Comparison of ENCODE assay signal across 7 mouse cellular contexts in the genomic region with DNA sequence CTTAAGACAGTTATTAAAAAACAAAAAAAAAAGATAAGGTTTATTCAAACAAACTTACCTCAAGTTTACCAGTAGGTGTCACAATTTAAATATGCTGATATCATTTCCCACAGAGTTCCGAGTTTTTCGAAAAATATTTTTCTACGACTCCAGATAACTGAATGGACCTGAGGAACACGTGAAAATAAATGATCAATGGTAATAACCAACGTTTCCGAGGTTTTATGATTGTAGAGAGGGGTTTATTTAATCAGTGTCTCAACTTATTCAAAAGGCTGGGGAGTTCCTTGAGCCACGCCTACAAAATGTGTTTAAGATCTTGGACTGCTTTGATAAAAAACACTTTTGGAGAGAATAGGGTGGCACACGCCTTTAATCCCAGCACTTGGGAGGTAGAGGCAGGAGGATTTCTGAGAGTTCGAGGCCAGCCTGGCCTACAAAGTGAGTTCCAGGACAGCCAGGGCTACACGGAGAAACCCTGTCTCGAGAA. TPM values are rescaled to one million over a fixed set of nuclear protein-coding genes. Genes with fewer than 3 reads are reported as not detected.
A peak's percentile ranks its signal among the peaks of the same experiment; 100 is the strongest.
DNase-seq lines count a peak whose midpoint lies in the region; ATAC-seq lines count a peak whose summit lies in the region.

No protein-coding gene starts in this region.

- no peak overlapping the region for H3K27ac ChIP-seq in hindbrain, embryonic 12.5 days
- no peak overlapping the region for H3K27ac ChIP-seq in liver, embryonic 16.5 days (ENCODE audit: low read length)
- H3K27ac ChIP-seq in stomach, embryonic 14.5 days (ENCODE audit: low read length): no peak overlapping the region

- H3K9ac ChIP-seq in hindbrain, embryonic 12.5 days: no peak overlapping the region
- H3K9ac ChIP-seq in liver, embryonic 16.5 days (ENCODE audit: low read depth, low read length): no peak overlapping the region
- no peak overlapping the region for H3K9ac ChIP-seq in stomach, embryonic 14.5 days (replicated peaks; ENCODE audit: low read depth, low read length)

- H3K9me3 ChIP-seq in hindbrain, embryonic 12.5 days (replicated peaks): no peaks in the 10 kb centered on the region
- no peaks in the 10 kb centered on the region for H3K9me3 ChIP-seq in liver, embryonic 16.5 days (replicated peaks; ENCODE audit: control insufficient read depth, low read length)
- H3K9me3 ChIP-seq in stomach, embryonic 14.5 days (ENCODE audit: control insufficient read depth, low read depth, low read length): no peaks in the 10 kb centered on the region

- H3K36me3 ChIP-seq in hindbrain, embryonic 12.5 days: no peaks in the 10 kb centered on the region
- no peaks in the 10 kb centered on the region for H3K36me3 ChIP-seq in liver, embryonic 16.5 days (ENCODE audit: control insufficient read depth, insufficient read depth)
- H3K36me3 ChIP-seq in stomach, embryonic 14.5 days (ENCODE audit: control insufficient read depth, insufficient read depth, low read length): no peaks in the 10 kb centered on the region

- ATAC-seq in hindbrain, embryonic 12.5 days (ENCODE audit: low FRiP score): no peak
- no peak for ATAC-seq in liver, embryonic 16.5 days (ENCODE audit: low read depth)
- ATAC-seq in stomach, embryonic 14.5 days (ENCODE audit: insufficient number of reproducible peaks, insufficient read depth, low FRiP score, low read depth): no peak

- WGBS in hindbrain, embryonic 12.5 days: 49% methylated on average over 11 of the region's 11 CpGs
- 9% methylated on average over 11 of the region's 11 CpGs for WGBS in liver, embryonic 16.5 days (ENCODE audit: insufficient replicate concordance)
- WGBS in stomach, embryonic 14.5 days: 35% methylated on average over 11 of the region's 11 CpGs

- H3K4me3 ChIP-seq in hindbrain, embryonic 12.5 days: peak overlapping the region; percentile 59; the same call in 1 of the 2 replicates
- H3K4me3 ChIP-seq in liver, embryonic 16.5 days (ENCODE audit: low read depth, low read length): peak overlapping the region; percentile 80
- peak overlapping the region; percentile 60 for H3K4me3 ChIP-seq in stomach, embryonic 14.5 days (ENCODE audit: low read depth, low read length)

- peak overlapping the region; percentile 58; the same call in 1 of the 2 replicates for H3K4me2 ChIP-seq in hindbrain, embryonic 12.5 days (replicated peaks)
- H3K4me2 ChIP-seq in liver, embryonic 16.5 days (ENCODE audit: low read depth, low read length): peak overlapping the region; percentile 63
- H3K4me2 ChIP-seq in stomach, embryonic 14.5 days (replicated peaks; ENCODE audit: low read depth, low read length): peak overlapping the region; percentile 52

- peak; percentile 89 for DNase-seq in 416B (ENCODE audit: low read depth)
- DNase-seq in CD4-positive, CD25-positive, alpha-beta regulatory T cell, adult 2 months (ENCODE audit: low read depth, low spot score): peak; percentile 67
- peak; percentile 19 to 46 for DNase-seq in cerebellum, postnatal 25 days
- DNase-seq in layer of hippocampus, postnatal 14 days (ENCODE audit: low spot score in 2 of 2): no peak

- peaks cover 8% of the 10 kb centered on the region for H3K4me1 ChIP-seq in hindbrain, embryonic 12.5 days
- peaks cover 9% of the 10 kb centered on the region for H3K4me1 ChIP-seq in liver, embryonic 16.5 days (ENCODE audit: control insufficient read depth, low read depth, low read length)
- H3K4me1 ChIP-seq in stomach, embryonic 14.5 days (ENCODE audit: control insufficient read depth, insufficient read depth, low read length): peaks cover 7% of the 10 kb centered on the region; the same call in 1 of the 2 replicates

- no peaks in the 10 kb centered on the region for H3K27me3 ChIP-seq in hindbrain, embryonic 12.5 days
- no peaks in the 10 kb centered on the region for H3K27me3 ChIP-seq in liver, embryonic 16.5 days (ENCODE audit: control insufficient read depth, insufficient read depth, low read depth, low read length)
- H3K27me3 ChIP-seq in stomach, embryonic 14.5 days (ENCODE audit: control insufficient read depth, insufficient read depth, low read length): no peaks in the 10 kb centered on the region

RNA-seq across cellular contexts. Expression of a gene that starts 42.5 kb away (rescaled TPM):
- 2.2 and 3.0 TPM in 2 replicates for polyA plus RNA-seq in hindbrain, embryonic 12.5 days (2016; fragmentation: Nextera tagmentation; extraction: Ambion mirVana)
- polyA plus RNA-seq in liver, embryonic 16.5 days (2015; fragmentation: Nextera tagmentation; extraction: Ambion mirVana): 9.3 and 10.8 TPM in 2 replicates
- polyA plus RNA-seq in stomach, embryonic 14.5 days (2014; fragmentation: Nextera tagmentation; extraction: Ambion mirVana): 4.0 and 4.8 TPM in 2 replicates
- under 1 TPM; 0.21 to 0.36 TPM for total RNA-seq in layer of hippocampus, postnatal 14 days (2021)

RNA-seq across cellular contexts. Expression of a gene that starts 52.4 kb away (rescaled TPM):
- 52.0 and 56.0 TPM in 2 replicates for polyA plus RNA-seq in hindbrain, embryonic 12.5 days (2016; fragmentation: Nextera tagmentation; extraction: Ambion mirVana)
- polyA plus RNA-seq in liver, embryonic 16.5 days (2015; fragmentation: Nextera tagmentation; extraction: Ambion mirVana): 8.6 and 10.2 TPM in 2 replicates
- polyA plus RNA-seq in stomach, embryonic 14.5 days (2014; fragmentation: Nextera tagmentation; extraction: Ambion mirVana): 90.3 and 91.0 TPM in 2 replicates
- 10 to 100 TPM; 35.6 to 40.3 TPM for total RNA-seq in layer of hippocampus, postnatal 14 days (2021)

Comparison
In these comparisons a context has a peak if more than half of its experiments do, and no peak if none do; other contexts are left out.
1. DNase-seq: peak in 416B (single experiment), CD4-positive, CD25-positive, alpha-beta regulatory T cell, adult 2 months (single experiment) and cerebellum, postnatal 25 days (2 of 2); none in layer of hippocampus, postnatal 14 days (0 of 2).
2. Peak in every context shown above with its lines, with median percentiles within 50 percentile points of each other: H3K4me2 ChIP-seq and H3K4me3 ChIP-seq.